Mouse (Mus musculus) olfactory bulb, adult 2 months (tissue): ENCODE results near the gene Ptpn14.

ENCODE experiments used
- CTCF ChIP-seq: fragments of 200-500 bp; IDR thresholded peaks from 2 replicates; pipeline ENCODE4 v1.5.1; 2012; ENCODE audit warnings: low read depth, mild to moderate bottlenecking, low read length, moderate library complexity; ENCODE audit not compliant: insufficient read depth
- POLR2A ChIP-seq: fragments of 200-500 bp; IDR thresholded peaks from 2 replicates; pipeline ENCODE4 v1.6.1; 2012; ENCODE audit warnings: mild to moderate bottlenecking, low read depth, low read length, moderate library complexity; ENCODE audit not compliant: insufficient read depth

GRCm38 (mm10) chr1:189897861-189898260 is 169.8 kb downstream of the Ptpn14 start:
- TF ChIP-seq CTCF: no peak
- TF ChIP-seq POLR2A: no peak
